Mouse (Mus musculus) MN1 (cell line): Measurements from ENCODE around the gene Wif1.
A peak's percentile ranks its signal among the peaks of the same experiment; 100 is the strongest.

ENCODE experiments used
- DNase-seq: peaks from one replicate; pipeline ENCODE4 v3.0.0-alpha.2; 2016; ENCODE audit warnings: low spot score

Wif1 gene

DNA sequence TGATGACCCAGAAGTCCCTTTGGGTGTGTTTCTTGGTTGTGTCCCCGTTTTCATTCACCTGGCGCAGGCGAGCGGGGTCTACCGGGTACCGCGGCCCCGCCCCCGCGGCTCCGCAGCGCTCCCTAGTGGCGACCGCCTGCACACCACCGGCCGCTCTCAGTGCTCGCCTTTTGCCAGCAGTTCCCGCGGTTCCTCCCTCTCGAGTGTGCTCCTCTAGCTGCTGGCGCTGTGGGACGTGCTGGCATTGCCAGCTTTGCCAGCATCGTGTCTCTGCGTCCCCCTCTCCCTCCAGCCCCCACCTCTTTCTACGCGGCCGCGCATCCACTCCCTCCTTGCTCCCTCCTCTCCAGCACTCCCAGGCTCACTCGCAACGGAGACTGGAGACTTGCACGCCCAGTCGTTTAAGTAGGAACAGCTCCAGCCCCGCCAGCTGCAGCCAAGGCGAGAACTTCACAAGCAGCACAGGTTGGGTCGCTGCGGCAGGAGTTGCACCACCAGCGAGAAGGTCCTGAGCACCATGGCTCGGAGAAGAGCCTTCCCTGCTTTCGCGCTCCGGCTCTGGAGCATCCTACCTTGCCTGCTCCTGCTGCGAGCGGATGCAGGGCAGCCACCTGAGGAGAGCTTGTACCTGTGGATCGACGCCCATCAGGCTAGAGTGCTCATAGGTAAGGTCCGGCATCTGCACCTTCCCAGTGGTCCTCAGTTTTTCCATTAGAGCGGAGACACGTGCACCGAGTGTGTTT, at the start of gene Wif1:
Gene Wif1, plus strand, starts transcription at position 135 of the 743 bp plus-strand sequence.
- DNase-seq, result peak; percentile 66

DNA sequence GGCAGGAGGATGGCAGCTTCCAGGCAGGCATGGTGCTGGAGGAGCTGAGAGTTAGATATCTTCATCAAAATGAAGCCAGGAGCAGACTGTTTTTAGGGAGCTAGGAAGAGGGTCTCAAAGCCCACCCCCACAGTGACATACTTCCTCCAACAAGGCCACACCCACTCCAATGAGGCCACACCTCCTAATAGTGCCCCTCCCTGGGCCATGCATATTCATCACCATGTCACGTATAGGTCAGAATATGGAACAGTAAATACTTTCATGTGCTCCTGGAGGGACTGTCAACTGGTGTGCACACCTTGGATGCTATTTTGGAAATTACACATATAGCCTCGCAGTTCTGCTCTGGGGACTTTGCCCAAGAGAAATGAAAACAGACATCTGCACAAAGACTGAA, 31.6 kb upstream of the Wif1 start:
- DNase-seq, result no peak

DNA sequence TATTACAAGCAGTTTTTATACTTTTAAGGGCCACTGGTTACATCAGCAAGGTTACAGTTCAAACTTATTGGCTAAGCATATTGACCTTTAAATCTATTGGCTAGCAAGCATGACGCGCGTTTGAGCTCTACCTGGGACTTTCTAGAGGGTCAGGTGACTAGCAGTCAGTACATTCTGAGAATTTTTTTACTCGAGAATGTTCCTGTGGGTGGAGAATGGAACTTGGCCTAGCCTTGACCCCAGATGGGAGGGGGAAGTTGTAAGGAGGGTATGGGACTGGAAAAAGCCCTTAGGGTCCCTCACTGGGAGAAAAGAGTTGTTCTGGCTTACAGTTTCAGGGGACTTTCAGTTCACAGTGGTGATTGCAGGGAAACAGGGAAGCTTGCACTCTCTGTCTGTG, 22.3 kb upstream of the Wif1 start:
- no peak for DNase-seq

DNA sequence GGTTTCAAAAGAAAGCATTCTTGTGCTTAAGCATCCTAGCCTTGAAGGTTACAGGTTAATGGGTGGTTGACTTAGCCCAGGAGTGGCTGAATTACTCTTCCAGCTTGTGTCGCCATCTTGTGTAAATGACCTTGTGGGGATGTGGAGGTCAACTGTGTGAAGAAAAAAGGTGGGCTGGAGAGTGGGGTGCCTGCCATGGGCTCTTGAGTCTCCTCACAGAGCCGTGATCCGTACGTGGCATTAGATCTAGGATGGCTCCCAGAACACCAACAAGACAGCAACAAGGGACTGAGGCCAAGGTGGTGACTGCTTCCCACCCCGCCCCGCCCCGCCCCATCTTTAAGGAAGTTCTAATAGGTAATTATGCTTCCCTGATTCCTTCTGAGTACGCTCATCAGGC, 17.5 kb upstream of the Wif1 start:
- no peak for DNase-seq

DNA sequence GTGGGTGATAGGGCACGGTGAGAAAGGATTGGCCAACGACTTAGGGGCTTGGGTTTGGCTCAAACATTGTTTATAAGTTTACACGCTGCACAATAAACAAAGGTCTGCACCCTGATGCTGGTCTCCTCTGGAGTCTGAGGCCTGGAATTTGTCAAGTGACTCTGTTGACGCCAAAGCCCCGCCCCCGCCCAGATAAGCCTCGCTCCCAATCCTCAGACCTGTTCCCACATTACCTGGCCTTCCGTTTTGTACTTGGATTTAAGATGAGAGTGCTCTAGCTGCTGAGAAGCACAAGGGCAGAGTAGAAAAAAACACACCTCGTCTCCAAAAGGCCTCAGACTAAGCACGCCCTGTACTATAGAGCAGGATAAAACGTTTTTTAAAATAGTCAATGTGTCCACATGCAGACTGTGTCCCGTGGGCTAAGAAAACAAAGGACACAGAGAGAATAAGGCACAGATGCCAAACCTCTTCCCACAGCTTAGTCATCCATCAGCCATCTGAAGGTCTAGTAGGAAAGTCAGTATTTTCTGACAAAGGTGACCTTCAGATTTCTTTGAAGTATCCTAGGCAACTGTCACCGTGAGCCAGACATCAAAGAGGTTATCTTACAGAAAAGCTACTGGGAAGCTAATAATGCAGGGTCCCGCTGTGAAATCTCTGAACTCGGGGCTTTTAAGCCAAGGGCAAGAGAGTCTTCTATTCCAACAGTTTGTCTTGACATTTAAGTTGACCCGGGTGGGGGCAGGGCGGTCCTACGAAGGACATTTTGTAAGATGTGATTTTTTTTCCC, 16.9 kb upstream of the Wif1 start:
- no peak for DNase-seq

DNA sequence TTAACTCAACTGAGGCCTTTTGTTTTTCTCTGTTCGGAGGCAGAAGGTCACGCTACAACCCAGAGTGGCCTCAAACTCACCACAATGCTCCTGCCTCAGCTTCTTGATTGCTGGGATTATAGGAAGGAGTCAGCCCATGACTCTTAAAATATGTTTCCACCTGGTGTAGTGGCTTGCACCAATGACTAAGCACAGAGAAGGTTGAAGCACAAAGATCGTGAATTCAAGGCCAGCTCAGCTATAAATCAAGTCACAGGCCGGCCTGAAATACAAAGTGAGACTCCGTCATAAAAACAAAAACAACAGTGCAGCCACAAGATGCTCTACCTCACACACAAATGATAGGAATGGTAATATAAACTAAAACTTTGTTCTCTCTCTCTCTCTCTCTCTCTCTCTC, 10.8 kb upstream of the Wif1 start:
- DNase-seq, result no peak

DNA sequence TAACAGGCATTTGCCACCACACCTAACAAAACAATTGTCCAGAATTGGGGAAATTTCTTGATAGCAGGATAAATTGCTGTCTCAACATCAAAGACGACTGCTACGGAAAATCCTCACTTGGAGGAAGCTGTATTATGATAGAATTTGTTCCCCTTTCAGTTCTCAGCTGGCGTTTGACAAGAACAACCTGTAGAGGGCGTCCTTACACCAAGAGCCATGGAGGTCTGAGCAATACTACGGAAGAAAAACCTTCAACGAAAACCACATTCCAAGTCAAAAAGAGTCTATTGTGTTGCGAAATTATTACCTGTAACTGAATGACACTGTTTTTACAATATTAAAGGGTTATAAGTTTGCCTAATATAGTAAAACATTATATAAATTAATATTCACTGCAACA, 2.0 kb upstream of the Wif1 start:
- peak; percentile 22 for DNase-seq

DNA sequence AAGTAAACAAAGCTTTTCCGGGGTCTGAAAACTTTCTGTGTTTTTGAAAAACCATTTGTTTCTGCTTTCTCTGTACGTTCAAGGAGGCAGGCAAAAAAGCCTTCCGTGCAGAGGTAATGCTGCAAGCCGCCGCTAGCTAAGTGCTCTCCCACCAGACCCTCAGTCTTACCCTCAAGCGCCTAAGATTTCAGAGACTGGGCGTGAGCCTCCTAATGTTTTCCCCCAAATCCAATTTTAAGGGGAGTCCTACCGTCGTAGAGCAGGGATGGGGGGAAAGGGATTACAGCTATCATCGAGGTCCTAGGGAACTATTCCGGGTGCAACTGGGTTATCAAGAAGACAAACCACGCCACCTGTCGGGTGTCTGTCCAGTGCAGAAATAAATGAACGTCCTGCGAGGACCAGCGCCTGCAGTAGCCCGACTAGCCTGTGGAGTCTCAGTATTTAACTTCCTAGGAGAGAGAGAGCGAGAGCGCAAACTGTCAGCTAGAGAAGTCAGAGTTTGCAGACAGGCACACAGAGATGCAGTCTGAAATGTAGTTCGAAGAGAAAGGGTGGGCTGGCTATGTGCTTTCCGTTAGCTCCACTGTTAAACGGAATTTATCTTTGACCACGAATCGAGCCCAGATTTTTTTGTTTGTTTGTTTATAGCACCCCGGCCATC, 500 bp upstream of the Wif1 start:
- peak; percentile 82 for DNase-seq

DNA sequence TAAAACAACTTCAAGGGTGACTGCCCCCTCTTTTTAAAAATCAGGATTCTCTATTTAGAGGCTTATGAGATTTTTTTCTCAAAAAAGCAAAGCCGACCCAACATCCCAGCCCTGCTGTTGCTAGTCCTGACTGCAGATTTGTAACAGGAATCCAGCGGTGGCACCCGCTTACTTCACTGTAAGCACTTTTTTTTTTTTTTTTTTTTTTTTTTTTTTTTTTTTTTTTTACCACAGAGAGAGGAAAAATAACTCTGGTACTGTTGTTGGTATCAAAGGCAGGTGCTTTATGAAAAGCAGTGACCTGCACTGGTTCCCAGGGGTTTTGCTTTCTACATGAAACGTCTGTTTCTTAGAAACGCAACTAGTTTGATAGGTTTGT, 798 bp downstream of the Wif1 start:
- no peak for DNase-seq

DNA sequence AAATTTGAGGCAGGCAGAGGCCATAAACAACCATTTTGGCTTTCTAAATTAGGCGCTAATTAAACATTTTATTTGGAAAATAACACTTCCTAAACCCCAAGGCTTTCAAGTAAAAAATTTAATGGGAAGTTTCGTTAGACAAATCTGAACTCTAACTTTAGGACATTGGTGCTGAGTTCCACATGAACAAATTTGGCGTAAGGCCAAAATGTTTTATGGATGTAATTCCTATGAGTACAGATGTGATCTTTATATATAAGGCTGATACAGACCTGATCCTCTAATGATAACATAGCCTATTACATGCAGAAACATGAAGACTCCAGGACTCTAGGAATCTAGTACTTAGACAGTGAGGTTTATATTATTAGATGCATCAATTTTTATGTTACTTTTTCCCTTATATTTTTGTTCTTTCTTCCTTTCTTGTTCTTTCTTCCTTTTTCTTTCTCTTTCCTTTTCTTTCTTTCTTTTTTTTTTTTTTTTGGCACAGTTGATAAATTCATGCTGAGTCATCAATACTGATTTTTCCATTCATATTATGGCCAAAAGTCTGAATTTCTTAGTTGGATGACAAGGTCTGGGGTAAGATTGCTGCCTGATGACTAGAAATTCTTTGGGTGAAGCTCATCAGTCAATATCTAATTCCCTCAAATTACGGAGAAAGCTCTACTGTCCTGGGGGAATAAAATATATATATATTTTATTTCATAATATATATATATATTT, 5.0 kb downstream of the Wif1 start:
- DNase-seq, result no peak

DNA sequence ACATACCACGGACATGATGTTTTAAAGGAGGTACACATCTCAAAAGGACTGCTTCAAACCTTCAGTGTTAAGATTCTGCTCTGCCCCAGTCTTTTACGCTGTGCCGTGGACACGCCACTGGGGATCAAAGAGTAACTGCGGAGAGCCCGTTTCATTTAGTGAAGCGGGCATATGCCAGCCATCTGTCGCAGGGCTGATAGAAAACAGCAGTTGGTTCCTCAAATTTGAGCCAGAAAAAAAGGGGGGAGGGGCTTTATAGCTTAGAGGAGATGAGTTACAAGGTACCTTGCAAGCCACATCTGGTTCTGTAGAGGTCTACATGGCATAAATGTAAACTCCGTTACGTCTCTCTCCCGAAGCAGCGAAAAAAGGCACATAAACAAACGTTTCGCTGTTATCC, 7.2 kb downstream of the Wif1 start:
- DNase-seq, result no peak

DNA sequence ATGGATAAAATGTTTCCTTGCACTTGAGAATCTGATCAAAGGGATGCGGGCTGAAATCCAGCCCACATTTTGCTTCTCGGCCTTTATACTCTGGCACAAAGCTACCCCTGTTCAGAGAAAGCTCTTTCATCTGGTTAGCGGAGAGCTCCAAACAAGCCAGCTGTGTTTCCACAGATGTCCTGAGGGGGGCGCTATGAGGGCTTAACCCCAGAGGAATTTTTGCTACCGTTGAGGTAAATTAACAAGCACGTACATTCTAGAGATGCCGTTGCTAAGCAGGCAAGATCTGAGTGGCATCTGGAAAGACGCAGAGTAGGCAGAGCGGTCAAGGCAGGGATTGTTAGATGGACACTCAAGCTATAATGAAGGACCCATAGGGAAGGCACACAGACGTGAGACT, 13.7 kb downstream of the Wif1 start:
- DNase-seq, result no peak

DNA sequence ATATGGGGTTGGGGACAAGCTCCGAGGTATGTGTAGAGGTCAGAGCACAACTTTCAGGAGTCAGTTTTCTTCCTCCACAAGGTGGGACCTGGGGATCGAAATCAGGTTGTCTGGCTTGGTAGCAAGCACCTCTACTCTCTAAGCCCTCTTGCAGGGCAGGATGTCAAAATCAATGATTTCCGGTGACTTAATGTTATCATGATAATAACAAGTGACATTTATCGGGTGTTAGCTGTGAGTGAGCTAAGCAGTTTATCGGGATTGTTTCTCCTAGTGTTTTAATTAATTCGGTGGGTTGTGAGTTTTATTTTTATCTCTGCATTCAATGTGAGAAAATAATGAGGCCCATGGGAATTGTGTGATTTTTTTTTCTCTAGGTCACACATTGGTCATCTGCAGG, 18.3 kb downstream of the Wif1 start:
- no peak for DNase-seq

DNA sequence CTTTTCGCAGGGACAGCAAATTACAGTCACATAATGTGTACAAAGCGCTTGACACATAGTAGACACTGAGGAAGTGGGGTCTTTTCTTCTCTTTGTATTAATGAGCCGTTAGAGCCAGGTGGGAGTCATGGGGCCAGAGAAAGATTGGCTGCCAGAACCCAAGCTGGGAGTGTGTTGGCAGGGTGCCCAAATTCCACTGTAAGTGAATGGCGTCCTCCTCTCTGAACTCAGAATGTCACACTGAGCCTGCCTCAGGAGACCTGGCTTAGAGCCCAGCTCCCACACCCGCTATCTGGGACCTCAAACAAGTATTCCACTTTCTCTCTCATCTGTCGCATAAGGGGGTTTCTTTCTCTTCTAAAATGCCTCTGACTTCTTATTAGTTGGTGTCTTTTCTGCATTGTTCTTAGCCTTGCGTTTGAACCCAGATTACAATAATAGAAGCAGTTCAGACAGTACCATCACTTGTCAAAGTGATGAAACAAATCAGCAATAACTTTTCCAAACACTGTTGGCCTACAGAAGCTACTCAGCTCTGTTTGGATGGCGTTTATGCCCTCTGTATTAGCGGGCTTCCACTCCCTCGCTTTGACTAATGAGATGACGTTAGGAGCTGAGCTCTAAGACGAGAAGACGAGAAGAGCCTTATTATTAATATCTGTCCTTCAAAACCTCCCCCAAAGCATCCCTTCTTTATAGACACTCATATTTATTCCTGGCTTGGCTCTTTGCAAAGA, 21.9 kb downstream of the Wif1 start:
- peak; percentile 58 for DNase-seq

DNA sequence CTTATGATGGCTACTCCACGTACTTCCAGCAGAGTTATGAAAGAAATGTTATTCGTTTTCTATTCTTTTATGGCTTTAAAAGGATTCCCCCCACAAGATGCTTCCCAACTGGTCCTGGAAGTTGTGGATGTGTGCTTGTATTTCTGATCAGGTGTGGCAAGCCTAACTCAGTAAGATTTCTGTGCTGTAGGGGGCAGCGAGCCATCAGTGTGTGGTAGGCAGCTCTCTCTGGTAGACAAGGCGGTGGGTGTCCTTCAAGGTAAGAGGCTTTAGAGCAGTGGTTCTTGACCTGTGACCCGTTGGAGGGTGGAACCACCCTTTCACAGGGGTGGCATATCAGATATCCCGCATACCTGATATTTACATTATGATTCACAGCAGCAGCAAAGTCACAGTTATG, 23.1 kb downstream of the Wif1 start:
- DNase-seq, result no peak

DNA sequence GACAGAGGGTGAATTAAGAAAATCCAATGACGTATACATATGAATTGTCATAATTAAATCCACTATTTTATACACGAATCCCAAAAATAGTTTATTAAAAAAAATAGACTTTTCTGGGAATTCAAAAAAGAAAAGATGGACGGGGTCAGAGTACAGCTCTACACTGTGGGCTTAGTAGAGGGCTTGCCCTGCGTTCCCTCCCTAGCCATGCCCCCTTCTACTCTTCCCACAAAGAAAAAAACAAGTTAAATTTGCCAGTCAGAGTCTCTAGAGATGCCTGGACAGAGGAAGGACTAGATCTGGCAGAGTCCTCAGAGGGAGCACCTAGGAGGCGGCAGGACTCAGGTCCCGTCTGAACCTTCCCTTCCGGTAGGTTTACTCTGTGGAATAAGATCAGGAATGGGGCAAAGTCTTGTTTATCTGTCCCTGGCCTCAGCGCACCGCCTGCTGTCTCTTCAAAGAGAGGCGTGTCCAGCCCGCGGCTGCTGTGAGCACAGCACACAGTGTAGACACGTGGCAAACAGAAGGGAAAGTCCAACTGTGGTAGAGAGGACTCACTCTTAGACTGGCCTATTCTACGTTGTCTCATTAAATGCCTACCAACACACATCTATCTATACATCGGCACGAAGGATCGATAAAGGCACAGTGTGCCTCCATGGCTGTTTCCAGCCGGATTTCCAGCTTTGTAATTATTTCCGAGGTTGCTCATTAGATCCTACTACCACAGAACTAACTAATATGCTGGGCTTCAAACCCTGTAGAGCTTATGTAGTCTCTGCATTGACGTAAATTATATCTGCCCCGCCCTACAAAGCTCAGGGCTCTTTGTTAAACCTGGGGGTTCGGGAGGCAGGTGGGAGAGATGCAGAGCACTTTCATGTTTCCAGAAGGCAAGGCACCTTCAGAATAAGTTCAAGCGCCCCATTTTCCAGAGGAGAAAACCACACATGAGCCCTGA, 25.6 kb downstream of the Wif1 start:
- no peak for DNase-seq

DNA sequence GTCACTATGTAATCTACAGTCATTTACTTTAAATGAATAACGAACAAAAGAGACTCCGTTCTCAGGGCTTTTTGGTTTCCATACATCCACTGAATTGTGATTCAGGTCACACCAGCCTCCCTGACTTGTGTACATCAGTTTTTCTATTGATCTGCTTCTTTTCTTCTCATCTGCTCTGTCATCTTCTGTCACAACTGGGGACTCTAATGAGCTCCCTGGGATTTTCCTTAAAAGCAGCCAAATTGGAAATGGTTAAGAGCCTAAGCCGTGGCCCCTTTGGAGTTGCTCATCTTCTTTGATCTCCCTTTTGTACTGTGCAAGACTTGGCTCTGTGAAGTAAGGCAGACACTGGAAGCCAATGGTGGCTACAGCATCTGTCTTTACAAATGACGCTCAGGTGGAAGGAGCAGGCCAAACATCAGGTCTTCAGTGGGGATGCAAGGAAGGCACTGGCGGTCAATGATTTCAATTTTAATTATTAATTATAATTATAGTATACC, 27.6 kb downstream of the Wif1 start:
- no peak for DNase-seq

DNA sequence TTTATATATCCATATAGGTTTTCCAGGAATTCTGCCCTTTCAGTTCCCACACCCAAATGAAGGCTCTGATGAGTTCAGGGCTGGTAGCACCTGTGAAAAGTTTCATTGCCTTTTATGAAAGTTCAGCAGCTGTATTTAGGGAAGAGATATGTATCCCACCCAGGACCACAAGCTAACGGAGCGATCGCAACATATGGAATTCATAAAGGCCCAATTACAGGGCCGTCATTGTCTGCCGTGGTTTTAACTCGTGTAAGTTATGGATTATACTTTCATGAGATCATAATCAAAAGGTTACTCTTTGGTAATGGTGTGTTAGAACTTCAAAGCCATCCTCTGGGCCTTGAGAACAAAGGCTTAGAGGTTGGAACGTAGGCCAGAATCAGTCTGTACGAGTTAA, 28.9 kb downstream of the Wif1 start:
- no peak for DNase-seq

DNA sequence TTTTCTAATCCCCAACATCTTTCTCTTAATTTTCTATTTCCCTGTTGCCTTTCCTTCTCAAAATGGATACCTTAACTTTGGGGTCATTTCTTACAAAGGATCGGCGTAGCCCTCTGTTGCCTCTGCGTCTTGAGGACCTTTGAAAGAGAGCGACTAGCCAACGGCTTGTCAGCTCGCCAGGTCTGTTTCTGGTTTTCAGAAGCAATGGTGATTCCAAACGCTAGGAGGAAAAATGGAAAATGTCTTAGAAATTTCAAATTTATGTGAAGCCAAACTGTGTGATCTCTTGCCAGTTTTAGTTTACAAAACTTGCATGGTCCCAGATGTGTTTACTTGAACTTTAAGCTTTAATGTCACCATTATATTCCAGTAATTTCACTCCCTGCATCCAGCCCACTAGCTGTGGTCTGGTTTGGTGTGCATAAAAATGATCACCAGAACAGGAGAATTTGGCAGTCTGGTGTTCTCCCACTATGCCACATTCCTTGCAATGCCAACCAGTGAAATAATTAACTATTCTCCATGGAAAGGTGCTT, 33.7 kb downstream of the Wif1 start:
- DNase-seq, result no peak

DNA sequence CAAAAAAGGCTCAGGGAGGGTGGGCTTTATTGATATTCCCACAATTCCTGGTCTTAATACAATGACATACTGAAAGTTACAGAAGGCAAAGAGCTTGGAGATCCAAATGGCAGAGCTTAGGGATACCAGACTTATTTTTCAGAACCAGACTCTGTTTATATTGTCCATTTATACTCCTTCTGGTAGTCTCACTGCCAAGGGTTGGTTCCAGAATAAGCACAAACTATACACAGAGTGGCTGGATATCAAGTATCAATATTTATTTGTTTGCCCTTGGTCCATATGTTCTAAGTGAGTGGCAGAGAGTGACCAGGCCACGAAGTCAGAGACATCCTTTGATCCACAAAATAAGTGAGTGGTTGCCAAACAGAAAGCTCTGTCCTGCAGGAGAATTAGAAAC, 34.2 kb downstream of the Wif1 start:
- DNase-seq, result no peak
